Mouse (Mus musculus) myocyte (in vitro differentiated cells): ENCODE results near the gene Tfcp2. TPM values are rescaled to one million over a fixed set of nuclear protein-coding genes. Genes with fewer than 3 reads are reported as not detected.
A peak's percentile ranks its signal among the peaks of the same experiment; 100 is the strongest.
"Not testable (repeated sequence)": the region's sequence is repeated elsewhere in the genome, so short reads cannot be mapped to it uniquely, and the experiment has no call there.

Experiments
- H3K27me3 ChIP-seq: one replicate; pipeline ENCODE4 v1.6.1; 2011; ENCODE audit not compliant: control insufficient read depth, insufficient read depth, insufficient read length
- H3K36me3 ChIP-seq: one replicate; pipeline ENCODE4 v1.6.1; 2011; ENCODE audit not compliant: control insufficient read depth, insufficient read depth
- H3K4me2 ChIP-seq: one replicate; pipeline ENCODE4 v1.6.1; 2011; ENCODE audit warnings: low read depth, control low read depth
- H3K4me3 ChIP-seq: one replicate; pipeline ENCODE4 v1.5.1; 2011; ENCODE audit warnings: mild to moderate bottlenecking, control low read depth, moderate library complexity
- H3K79me2 ChIP-seq: one replicate; pipeline ENCODE4 v1.6.1; 2011; ENCODE audit not compliant: control insufficient read depth, insufficient read depth
- H3ac ChIP-seq: one replicate; pipeline ENCODE4 v1.6.1; 2011; ENCODE audit not compliant: control insufficient read depth, insufficient read length
- CEBPB ChIP-seq: IDR thresholded peaks from 2 replicates; pipeline ENCODE4 v1.6.1; 2011; ENCODE audit warnings: mild to moderate bottlenecking, moderate library complexity; ENCODE audit not compliant: poor library complexity, insufficient read depth, severe bottlenecking
- E2F4 ChIP-seq: IDR thresholded peaks from one replicate; pipeline ENCODE4 v1.6.1; 2011; ENCODE audit warnings: mild to moderate bottlenecking, control low read depth, moderate library complexity; ENCODE audit not compliant: insufficient read depth
- MAX ChIP-seq: IDR thresholded peaks from one replicate; pipeline ENCODE4 v1.6.1; 2011; ENCODE audit warnings: low read depth, mild to moderate bottlenecking, control low read depth
- MYOD1 ChIP-seq, 3 experiments: IDR thresholded peaks; one replicate each; pipeline ENCODE4 v1.6.1; 2011; ENCODE audit warnings: control low read depth in 2 of 3, low read depth in 2 of 3, mild to moderate bottlenecking in 2 of 3, moderate library complexity in 1 of 3; ENCODE audit not compliant: insufficient read length in 2 of 3, control insufficient read depth in 1 of 3
- MYOG ChIP-seq, 3 experiments: IDR thresholded peaks; one replicate each; pipeline ENCODE4 v1.6.1; 2011; ENCODE audit warnings: control low read depth in 2 of 3, low read depth in 2 of 3, mild to moderate bottlenecking in 2 of 3; ENCODE audit not compliant: insufficient read length in 2 of 3, control insufficient read depth in 1 of 3, insufficient read depth in 1 of 3
- POLR2A ChIP-seq: IDR thresholded peaks from one replicate; pipeline ENCODE4 v1.6.1; 2011; ENCODE audit warnings: low read depth, mild to moderate bottlenecking, control low read depth, moderate library complexity; ENCODE audit not compliant: insufficient read length
- POLR2AphosphoS2 ChIP-seq: IDR thresholded peaks from one replicate; pipeline ENCODE4 v1.6.1; 2011; ENCODE audit warnings: low read depth, control low read depth; ENCODE audit not compliant: insufficient read length
- REST ChIP-seq: IDR thresholded peaks from one replicate; pipeline ENCODE4 v1.6.1; 2011; ENCODE audit warnings: mild to moderate bottlenecking, control low read depth, moderate library complexity; ENCODE audit not compliant: insufficient read depth, insufficient read length
- SRF ChIP-seq: IDR thresholded peaks from one replicate; pipeline ENCODE4 v1.6.1; 2011; ENCODE audit warnings: low read depth; ENCODE audit not compliant: control insufficient read depth, insufficient read length
- TCF12 ChIP-seq: IDR thresholded peaks from one replicate; pipeline ENCODE4 v1.6.1; 2011; ENCODE audit warnings: mild to moderate bottlenecking, control low read depth; ENCODE audit not compliant: poor library complexity, insufficient read depth, severe bottlenecking
- TCF3 ChIP-seq: IDR thresholded peaks from one replicate; pipeline ENCODE4 v1.6.1; 2011; ENCODE audit warnings: low read depth, control low read depth; ENCODE audit not compliant: insufficient read length
- USF1 ChIP-seq: IDR thresholded peaks from one replicate; pipeline ENCODE4 v1.6.1; 2011; ENCODE audit warnings: low read depth, mild to moderate bottlenecking, control low read depth, moderate library complexity
- polyA plus RNA-seq: library from polyadenylated mRNA; unstranded; fragments of >200 nt; fragmentation: generic; extraction: Trizol; gene quantifications from one replicate; pipeline ENCODE4 v1.2.1, GENCODE M21; 2012; ENCODE audit warnings: missing spikeins

The Tfcp2 gene
- polyA plus RNA-seq, 1 experiment, result 15.0 TPM

- H3K27me3 ChIP-seq, result no peaks in the 10 kb centered on the region
- TF ChIP-seq E2F4 (no peak), REST (no peak), SRF (no peak), MYOD1 (IDR thresholded peaks at IDR 0.05; ENCODE audit: control insufficient read depth in 1 of 3, insufficient read length in 2 of 3, low read depth in 2 of 3) (no peak), POLR2AphosphoS2 (no peak), MYOG (IDR thresholded peaks at IDR 0.05; ENCODE audit: control insufficient read depth in 1 of 3, insufficient read depth in 1 of 3, insufficient read length in 2 of 3, low read depth in 2 of 3) (no peak), MAX (no peak), TCF12 (no peak), POLR2A (no peak), USF1 (no peak), CEBPB (no peak), TCF3 (no peak)
- H3ac ChIP-seq, result no peak overlapping the region
- H3K4me3 ChIP-seq, result no peak overlapping the region
- H3K79me2 ChIP-seq, result no peaks in the 10 kb centered on the region
- peaks cover 43% of the 10 kb centered on the region for H3K36me3 ChIP-seq
- H3K4me2 ChIP-seq, result no peak overlapping the region
These were observed 43.2 kb downstream of the Tfcp2 start for GRCm38 (mm10) chr15:100508454-100509167.

GRCm38 (mm10) chr15:100499506-100499905 lies 52.3 kb downstream of the Tfcp2 start:
- H3K36me3 ChIP-seq, H3K79me2 ChIP-seq, H3K4me3 ChIP-seq, H3K27me3 ChIP-seq, H3ac ChIP-seq, H3K4me2 ChIP-seq: not testable (repeated sequence)

- Histone ChIP-seq H3K4me3 (peak within 1 kb of the TSS; percentile 56), H3K79me2 (peaks cover 45% of the 10 kb centered on the region), H3K4me2 (peak within 1 kb of the TSS; percentile 99), H3K36me3 (no peaks in the 10 kb centered on the region), H3K27me3 (no peaks in the 10 kb centered on the region), H3ac (peak within 1 kb of the TSS; percentile 78)
- TF ChIP-seq MYOD1 (IDR thresholded peaks at IDR 0.05; ENCODE audit: control insufficient read depth in 1 of 3, insufficient read length in 2 of 3, low read depth in 2 of 3), result peak in 1 of 3 experiments; percentile 1
- no peak for TF ChIP-seq TCF12
- TF ChIP-seq POLR2A, result peak; percentile 100
- peak in 2 of 3 experiments; percentile 14 to 36 for TF ChIP-seq MYOG (IDR thresholded peaks at IDR 0.05; ENCODE audit: control insufficient read depth in 1 of 3, insufficient read depth in 1 of 3, insufficient read length in 2 of 3, low read depth in 2 of 3)
- TF ChIP-seq USF1, result no peak
- TF ChIP-seq POLR2AphosphoS2, result peak; percentile 98
- TF ChIP-seq REST, result peak; percentile 23
- peak; percentile 35 for TF ChIP-seq TCF3
These were observed 56.7 kb downstream of the Tfcp2 start, which contains the start of gene Csrnp2 for GRCm38 (mm10) chr15:100495102-100495501. Gene Csrnp2, minus strand, starts transcription at chr15:100495488.

GRCm38 (mm10) chr15:100494647-100495046 lies 57.2 kb downstream of the Tfcp2 start:
- Histone ChIP-seq H3K4me3 (peak overlapping the region; percentile 56), H3K27me3 (no peaks in the 10 kb centered on the region), H3K79me2 (peaks cover 50% of the 10 kb centered on the region), H3K4me2 (peak overlapping the region; percentile 99), H3K36me3 (no peaks in the 10 kb centered on the region), H3ac (peak overlapping the region; percentile 78)
- TF ChIP-seq MAX (no peak), REST (no peak), POLR2A (no peak), E2F4 (no peak), USF1 (no peak), MYOD1 (IDR thresholded peaks at IDR 0.05; ENCODE audit: control insufficient read depth in 1 of 3, insufficient read length in 2 of 3, low read depth in 2 of 3) (no peak), POLR2AphosphoS2 (no peak), MYOG (IDR thresholded peaks at IDR 0.05; ENCODE audit: control insufficient read depth in 1 of 3, insufficient read depth in 1 of 3, insufficient read length in 2 of 3, low read depth in 2 of 3) (no peak), SRF (no peak), TCF3 (no peak)

- H3K36me3 ChIP-seq, result peaks cover 6% of the 10 kb centered on the region
- peaks cover 61% of the 10 kb centered on the region for H3K79me2 ChIP-seq
- TF ChIP-seq TCF3, result no peak
- no peak for TF ChIP-seq MYOD1 (IDR thresholded peaks at IDR 0.05; ENCODE audit: control insufficient read depth in 1 of 3, insufficient read length in 2 of 3, low read depth in 2 of 3)
- no peak overlapping the region for H3K4me2 ChIP-seq
- no peak overlapping the region for H3ac ChIP-seq
- no peak overlapping the region for H3K4me3 ChIP-seq
- H3K27me3 ChIP-seq, result no peaks in the 10 kb centered on the region
These were observed 59.8 kb downstream of the Tfcp2 start for GRCm38 (mm10) chr15:100491966-100492365.
